Mouse (Mus musculus) liver, embryonic 14.5 days (tissue): ENCODE data around the gene Akap8l.

Experiments used
- CTCF ChIP-seq: IDR thresholded peaks from 2 replicates; pipeline ENCODE4 v1.5.1; 2016; ENCODE audit warnings: antibody characterized with exemption, low read depth, control low read depth
- EP300 ChIP-seq: IDR thresholded peaks from 2 replicates; pipeline ENCODE4 v1.6.1; 2016; ENCODE audit warnings: antibody characterized with exemption, low read depth

GRCm38 (mm10) chr17:32378786-32379185 lies 28.4 kb upstream of the Akap8l start:
- TF ChIP-seq CTCF (no peak), EP300 (no peak)
